17 mouse cellular contexts compared by ENCODE assay signal in genomic region chr12:12715956-12716669, GRCm38 (mm10).
A peak's percentile ranks its signal among the peaks of the same experiment; 100 is the strongest.
DNase-seq lines count a peak whose midpoint lies in the region.
"Had no signal": no experiment of that assay in that cellular context is flagged by ENCODE, and none has a peak within 500 bp of the region (broad histone marks: within the 10 kb centered on the region; RNA-seq: fewer than 3 reads in every experiment).

No protein-coding gene starts in this region.

- H3K36me3 ChIP-seq in heart, embryonic 10.5 days: no peaks in the 10 kb centered on the region
- no peaks in the 10 kb centered on the region for H3K36me3 ChIP-seq in embryonic facial prominence, embryonic 10.5 days (replicated peaks)
- no peaks in the 10 kb centered on the region for H3K36me3 ChIP-seq in limb, embryonic 10.5 days
- H3K36me3 ChIP-seq: neural tube, embryonic 15.5 days had no signal

- peak overlapping the region; percentile 38; the same call in 1 of the 2 replicates for H3K27ac ChIP-seq in heart, embryonic 10.5 days
- peak overlapping the region; percentile 63; the same call in 1 of the 2 replicates for H3K27ac ChIP-seq in embryonic facial prominence, embryonic 10.5 days (replicated peaks)
- H3K27ac ChIP-seq in limb, embryonic 10.5 days: peak overlapping the region; percentile 44; the same call in 1 of the 2 replicates
- H3K27ac ChIP-seq: heart, adult 2 months; neural tube, embryonic 15.5 days had no signal

- DNase-seq in heart, embryonic 10.5 days (ENCODE audit: low spot score): no peak
- no peak for DNase-seq in heart, adult 8-10 months (ENCODE audit: low spot score)
- no peak for DNase-seq in embryonic facial prominence, embryonic 10.5 days (ENCODE audit: low spot score)
- DNase-seq in frontal cortex, postnatal 36 days (ENCODE audit: low spot score in 2 of 2): peak; percentile 36 to 45
- no peak for DNase-seq in limb, embryonic 10.5 days (ENCODE audit: low spot score)
- no peak for DNase-seq in thymus, adult 18-20 months
- no peak for DNase-seq in kidney, adult 8-10 months
- no peak for DNase-seq in lung, adult 18-20 months
- DNase-seq: adrenal gland, postnatal 10 days; heart, adult 2 months; heart, postnatal 4 days; kidney, postnatal 14 days; liver; lung, postnatal 14 days; midbrain, embryonic 14.5 days; thymus, postnatal 14 days had no signal

- peaks cover 11% of the 10 kb centered on the region; the same call in 1 of the 2 replicates for H3K4me1 ChIP-seq in heart, embryonic 10.5 days
- peaks cover 18% of the 10 kb centered on the region for H3K4me1 ChIP-seq in embryonic facial prominence, embryonic 10.5 days
- H3K4me1 ChIP-seq in limb, embryonic 10.5 days: peaks cover 11% of the 10 kb centered on the region
- H3K4me1 ChIP-seq: neural tube, embryonic 15.5 days had no signal

- H3K9me3 ChIP-seq in heart, embryonic 10.5 days: no peaks in the 10 kb centered on the region
- H3K9me3 ChIP-seq in embryonic facial prominence, embryonic 10.5 days: no peaks in the 10 kb centered on the region
- no peaks in the 10 kb centered on the region for H3K9me3 ChIP-seq in limb, embryonic 10.5 days (replicated peaks)
- H3K9me3 ChIP-seq: neural tube, embryonic 15.5 days had no signal

- H3K27me3 ChIP-seq in heart, embryonic 10.5 days (ENCODE audit: insufficient read depth, poor library complexity, severe bottlenecking): no peaks in the 10 kb centered on the region
- no peaks in the 10 kb centered on the region; the same call in 1 of the 2 replicates for H3K27me3 ChIP-seq in embryonic facial prominence, embryonic 10.5 days (replicated peaks; ENCODE audit: low read depth, poor library complexity, severe bottlenecking)
- no peaks in the 10 kb centered on the region for H3K27me3 ChIP-seq in limb, embryonic 10.5 days (ENCODE audit: low read depth, poor library complexity, severe bottlenecking)
- H3K27me3 ChIP-seq: neural tube, embryonic 15.5 days had no signal

- WGBS in heart, embryonic 10.5 days: 82% methylated on average over 7 of the region's 7 CpGs
- 82% methylated on average over 7 of the region's 7 CpGs for WGBS in embryonic facial prominence, embryonic 10.5 days
- WGBS in limb, embryonic 10.5 days: 87% methylated on average over 7 of the region's 7 CpGs

- no peak overlapping the region for H3K4me3 ChIP-seq in heart, embryonic 10.5 days
- no peak overlapping the region for H3K4me3 ChIP-seq in embryonic facial prominence, embryonic 10.5 days
- no peak overlapping the region for H3K4me3 ChIP-seq in limb, embryonic 10.5 days
- H3K4me3 ChIP-seq: heart, adult 2 months; neural tube, embryonic 15.5 days had no signal

Comparison
In these comparisons a context has a peak if more than half of its experiments do, and no peak if none do; other contexts are left out.
1. DNase-seq: peak in frontal cortex, postnatal 36 days (2 of 2); none in heart, embryonic 10.5 days (single experiment), heart, adult 8-10 months (single experiment), embryonic facial prominence, embryonic 10.5 days (single experiment), limb, embryonic 10.5 days (single experiment), thymus, adult 18-20 months (0 of 2), kidney, adult 8-10 months (0 of 2) and lung, adult 18-20 months (0 of 2).
2. Peak in every context shown above with its lines, with median percentiles within 50 percentile points of each other: H3K27ac ChIP-seq.